Mouse (Mus musculus): ENCODE results near the gene Hist1h1d. TPM values are rescaled to one million over a fixed set of nuclear protein-coding genes. Genes with fewer than 3 reads are reported as not detected.

Gene Hist1h1d
- total and polyA plus RNA-seq, 3 experiments = 0.24 to 115 TPM; not detected in 1

DNA sequence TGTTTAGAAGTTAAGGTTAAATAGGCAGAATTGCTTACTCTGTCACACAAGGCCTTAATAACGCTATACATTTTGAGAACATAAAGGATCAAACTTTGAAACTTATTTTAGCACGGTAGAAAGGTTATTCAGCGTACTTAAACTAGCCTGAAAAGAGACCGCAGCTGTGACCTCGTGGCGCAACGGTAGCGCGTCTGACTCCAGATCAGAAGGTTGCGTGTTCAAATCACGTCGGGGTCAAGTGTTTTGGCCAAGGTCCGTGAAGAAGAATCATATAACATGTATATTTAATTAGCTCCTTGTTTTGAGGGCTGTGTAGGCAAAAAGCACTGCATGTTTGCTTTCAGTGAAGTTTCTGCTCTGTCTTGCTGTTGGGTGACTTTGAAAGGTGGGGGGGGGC is 46.7 kb upstream of the Hist1h1d start:
- H3K27ac ChIP-seq (ENCODE audit: control insufficient read depth, low read depth, low read length) = no peak overlapping the region
- peaks cover 0 to 10% of the 10 kb centered on the region in 2 experiments; a peak in 1 of 4 replicates for H3K4me1 ChIP-seq (ENCODE audit: control insufficient read depth in 1 of 2, insufficient read depth in 2 of 2, low read length in 2 of 2)
- H3K9ac ChIP-seq (ENCODE audit: control insufficient read depth, low read depth, low read length, poor library complexity, severe bottlenecking) = peak overlapping the region; percentile 64; the same call in 1 of the 2 replicates
- no peaks in the 10 kb centered on the region for H3K27me3 ChIP-seq (ENCODE audit: control insufficient read depth in 1 of 2, insufficient read depth in 2 of 2, low read length in 2 of 2)
- DNase-seq (ENCODE audit: low read depth, low spot score) = peak; percentile 86
- no peaks in the 10 kb centered on the region for H3K9me3 ChIP-seq (replicated peaks; ENCODE audit: insufficient read depth, low read length)
- no peaks in the 10 kb centered on the region for H3K79me2 ChIP-seq (ENCODE audit: control insufficient read depth, insufficient read depth, low read length, poor library complexity)
- TF ChIP-seq RCOR1 (IDR thresholded peaks at IDR 0.05; ENCODE audit: low read depth, low read length) = no peak
- peak; percentile 100 for TF ChIP-seq TBP (IDR thresholded peaks at IDR 0.05; ENCODE audit: low read depth, low read length)
- peak overlapping the region; percentile 57 to 66 for H3K4me3 ChIP-seq (ENCODE audit: control insufficient read depth in 1 of 2, insufficient read depth in 1 of 2, low read depth in 2 of 2, low read length in 2 of 2)
- peaks cover 0 to 10% of the 10 kb centered on the region in 2 experiments; a peak in 2 of 4 replicates for H3K36me3 ChIP-seq (ENCODE audit: control insufficient read depth in 1 of 2, insufficient read depth in 2 of 2, low read length in 2 of 2)

DNA sequence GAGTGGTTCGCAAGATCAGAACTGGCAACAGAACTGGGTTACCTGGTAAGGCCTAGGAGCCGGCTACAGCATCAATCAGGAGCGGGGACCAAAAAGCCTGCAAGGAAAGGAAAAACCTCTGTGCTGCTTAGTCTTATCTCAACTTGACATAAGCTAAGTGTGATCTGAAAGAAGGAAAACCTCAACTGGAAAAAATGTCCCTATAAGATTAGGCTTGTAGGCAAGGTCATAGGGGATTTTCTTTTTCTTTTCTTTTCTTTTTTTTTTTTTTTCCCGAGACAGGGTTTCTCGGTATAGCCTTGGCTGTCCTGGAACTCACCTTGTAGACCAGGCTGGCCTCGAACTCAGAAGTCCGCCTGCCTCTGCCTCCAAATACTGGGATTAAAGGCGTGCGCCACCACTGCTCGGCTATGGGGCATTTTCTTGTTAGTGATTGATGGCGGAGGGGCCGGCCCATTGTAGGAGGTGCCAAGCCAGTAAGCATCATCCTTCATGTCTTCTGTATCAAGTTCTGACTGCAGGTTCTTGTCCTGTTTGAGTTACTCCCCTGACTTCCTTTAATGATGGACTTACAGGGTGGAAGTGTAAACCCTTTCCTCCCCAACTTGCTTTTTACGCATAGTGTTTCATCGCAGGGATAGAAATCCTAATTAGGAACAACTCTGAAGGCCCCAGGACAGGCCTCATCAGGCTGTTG is 46.1 kb upstream of the Hist1h1d start:
- peak; percentile 93 for DNase-seq (ENCODE audit: low read depth, low spot score)
- peaks cover 0 to 10% of the 10 kb centered on the region in 2 experiments; a peak in 1 of 4 replicates for H3K4me1 ChIP-seq (ENCODE audit: control insufficient read depth in 1 of 2, insufficient read depth in 2 of 2, low read length in 2 of 2)
- H3K27ac ChIP-seq (ENCODE audit: control insufficient read depth, low read depth, low read length) = no peak overlapping the region; the same call in 1 of the 2 replicates
- no peaks in the 10 kb centered on the region for H3K79me2 ChIP-seq (ENCODE audit: control insufficient read depth, insufficient read depth, low read length, poor library complexity)
- H3K9ac ChIP-seq (ENCODE audit: control insufficient read depth, low read depth, low read length, poor library complexity, severe bottlenecking) = peak overlapping the region; percentile 52
- no peaks in the 10 kb centered on the region for H3K9me3 ChIP-seq (replicated peaks; ENCODE audit: insufficient read depth, low read length)
- peak; percentile 98 for TF ChIP-seq TBP (IDR thresholded peaks at IDR 0.05; ENCODE audit: low read depth, low read length)
- peak; percentile 44; the same call in 1 of the 2 replicates for TF ChIP-seq GATA1 (IDR thresholded peaks at IDR 0.05; ENCODE audit: low read depth, low read length)
- TF ChIP-seq POLR2AphosphoS5 (IDR thresholded peaks at IDR 0.05; ENCODE audit: borderline replicate concordance, low read depth, low read length) = no peak
- TF ChIP-seq POLR2A (IDR thresholded peaks at IDR 0.05; ENCODE audit: control insufficient read depth in 1 of 2, insufficient read depth in 1 of 2, low read depth in 1 of 2, low read length in 2 of 2, poor library complexity in 1 of 2) = no peak
- TF ChIP-seq TAL1 (IDR thresholded peaks at IDR 0.05; ENCODE audit: low read length) = 0 out of 2 replicates have a peak, but pooled peaks have one; percentile 5
- H3K27me3 ChIP-seq (ENCODE audit: control insufficient read depth in 1 of 2, insufficient read depth in 2 of 2, low read length in 2 of 2) = no peaks in the 10 kb centered on the region
- peaks cover 0 to 10% of the 10 kb centered on the region in 2 experiments; a peak in 2 of 4 replicates for H3K36me3 ChIP-seq (ENCODE audit: control insufficient read depth in 1 of 2, insufficient read depth in 2 of 2, low read length in 2 of 2)
- peak overlapping the region; percentile 45 to 66 for H3K4me3 ChIP-seq (ENCODE audit: control insufficient read depth in 1 of 2, insufficient read depth in 1 of 2, low read depth in 2 of 2, low read length in 2 of 2)

DNA sequence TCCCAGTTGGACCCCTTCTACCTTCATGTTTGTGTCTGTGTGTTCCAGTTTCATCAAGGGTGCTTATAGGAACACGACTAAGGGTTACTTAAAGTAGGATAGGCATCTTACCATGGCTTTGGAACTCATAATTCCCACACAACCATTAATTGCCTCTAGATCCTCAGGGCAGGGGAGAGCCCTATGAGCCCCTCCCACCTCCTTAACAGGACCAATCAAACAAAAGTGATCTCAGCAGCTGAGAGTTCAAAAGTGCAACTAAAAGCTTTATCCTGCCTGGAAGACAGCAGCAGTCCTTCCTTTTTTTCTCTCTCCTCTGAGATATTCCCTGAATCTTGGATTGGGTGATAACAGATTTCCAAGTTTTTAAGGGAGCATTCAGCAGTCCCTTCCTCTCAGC is 42.9 kb upstream of the Hist1h1d start:
- TF ChIP-seq MYC (IDR thresholded peaks at IDR 0.05; ENCODE audit: low read depth, low read length) (no peak), CHD1 (IDR thresholded peaks at IDR 0.05; ENCODE audit: low read depth, low read length) (no peak), MYB (IDR thresholded peaks at IDR 0.05; ENCODE audit: low read depth, low read length) (no peak), ETS1 (IDR thresholded peaks at IDR 0.05; ENCODE audit: low read depth, low read length) (no peak), HCFC1 (IDR thresholded peaks at IDR 0.05; ENCODE audit: low read depth, low read length) (no peak), CHD2 (IDR thresholded peaks at IDR 0.05; ENCODE audit: low read length) (no peak), USF2 (IDR thresholded peaks at IDR 0.05; ENCODE audit: borderline replicate concordance in 1 of 2, insufficient read depth in 1 of 2, low read depth in 1 of 2, low read length in 2 of 2) (no peak)
- H3K4me3 ChIP-seq (ENCODE audit: control insufficient read depth in 1 of 2, insufficient read depth in 1 of 2, low read depth in 2 of 2, low read length in 2 of 2) = no peak overlapping the region
- no peak for DNase-seq (ENCODE audit: low read depth, low spot score)

More for the DNA sequence above, 42.9 kb upstream of the Hist1h1d start:
- Histone ChIP-seq H3K79me2 (ENCODE audit: control insufficient read depth, insufficient read depth, low read length, poor library complexity) (no peaks in the 10 kb centered on the region), H3K4me1 (ENCODE audit: control insufficient read depth in 1 of 2, insufficient read depth in 2 of 2, low read length in 2 of 2) (0 out of 4 replicates have a peak, but pooled peaks cover 0 to 2% of the 10 kb centered on the region in 2 experiments), H3K9me3 (replicated peaks; ENCODE audit: insufficient read depth, low read length) (no peaks in the 10 kb centered on the region), H3K27me3 (ENCODE audit: control insufficient read depth in 1 of 2, insufficient read depth in 2 of 2, low read length in 2 of 2) (no peaks in the 10 kb centered on the region), H3K9ac (ENCODE audit: control insufficient read depth, low read depth, low read length, poor library complexity, severe bottlenecking) (no peak overlapping the region), H3K36me3 (ENCODE audit: control insufficient read depth in 1 of 2, insufficient read depth in 2 of 2, low read length in 2 of 2) (no peaks in the 10 kb centered on the region; a peak in 2 of 4 replicates), H3K27ac (ENCODE audit: control insufficient read depth, low read depth, low read length) (no peak overlapping the region)
